Mouse (Mus musculus) lung, postnatal 25 days (tissue): ENCODE measurements around the gene Pla2g7.

Experiments used
- DNase-seq: peaks from one replicate; pipeline ENCODE4 v3.0.0; 2022; ENCODE audit warnings: low spot score

The Pla2g7 gene

GRCm38 (mm10) chr17:43580456-43580855, 12.6 kb downstream of the Pla2g7 start:
- DNase-seq: no peak

GRCm38 (mm10) chr17:43581012-43581467, 13.1 kb downstream of the Pla2g7 start:
- no peak for DNase-seq

GRCm38 (mm10) chr17:43584771-43585170, 16.9 kb downstream of the Pla2g7 start:
- DNase-seq: no peak

GRCm38 (mm10) chr17:43587278-43587677, 19.4 kb downstream of the Pla2g7 start:
- DNase-seq: no peak

DNA sequence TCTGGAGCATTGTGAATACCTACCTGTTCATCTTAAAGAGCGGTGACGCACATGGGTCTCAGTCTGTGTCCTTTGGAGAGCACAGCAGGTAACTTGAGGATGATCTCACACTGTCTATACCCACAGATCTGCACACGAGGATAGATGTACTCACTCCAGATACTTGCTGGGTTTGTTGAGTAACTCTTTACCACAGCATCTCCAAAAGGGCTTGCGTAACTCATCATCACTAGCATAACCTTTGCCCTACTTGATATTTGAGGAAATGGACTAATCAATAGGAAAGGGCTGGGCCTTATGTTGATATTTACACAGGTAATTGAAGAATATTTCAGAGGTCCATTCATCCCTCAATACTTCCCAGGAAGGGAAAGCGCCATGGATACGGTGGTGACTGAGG, 21.9 kb downstream of the Pla2g7 start:
- DNase-seq: no peak

GRCm38 (mm10) chr17:43590531-43590930, 22.6 kb downstream of the Pla2g7 start:
- no peak for DNase-seq

DNA sequence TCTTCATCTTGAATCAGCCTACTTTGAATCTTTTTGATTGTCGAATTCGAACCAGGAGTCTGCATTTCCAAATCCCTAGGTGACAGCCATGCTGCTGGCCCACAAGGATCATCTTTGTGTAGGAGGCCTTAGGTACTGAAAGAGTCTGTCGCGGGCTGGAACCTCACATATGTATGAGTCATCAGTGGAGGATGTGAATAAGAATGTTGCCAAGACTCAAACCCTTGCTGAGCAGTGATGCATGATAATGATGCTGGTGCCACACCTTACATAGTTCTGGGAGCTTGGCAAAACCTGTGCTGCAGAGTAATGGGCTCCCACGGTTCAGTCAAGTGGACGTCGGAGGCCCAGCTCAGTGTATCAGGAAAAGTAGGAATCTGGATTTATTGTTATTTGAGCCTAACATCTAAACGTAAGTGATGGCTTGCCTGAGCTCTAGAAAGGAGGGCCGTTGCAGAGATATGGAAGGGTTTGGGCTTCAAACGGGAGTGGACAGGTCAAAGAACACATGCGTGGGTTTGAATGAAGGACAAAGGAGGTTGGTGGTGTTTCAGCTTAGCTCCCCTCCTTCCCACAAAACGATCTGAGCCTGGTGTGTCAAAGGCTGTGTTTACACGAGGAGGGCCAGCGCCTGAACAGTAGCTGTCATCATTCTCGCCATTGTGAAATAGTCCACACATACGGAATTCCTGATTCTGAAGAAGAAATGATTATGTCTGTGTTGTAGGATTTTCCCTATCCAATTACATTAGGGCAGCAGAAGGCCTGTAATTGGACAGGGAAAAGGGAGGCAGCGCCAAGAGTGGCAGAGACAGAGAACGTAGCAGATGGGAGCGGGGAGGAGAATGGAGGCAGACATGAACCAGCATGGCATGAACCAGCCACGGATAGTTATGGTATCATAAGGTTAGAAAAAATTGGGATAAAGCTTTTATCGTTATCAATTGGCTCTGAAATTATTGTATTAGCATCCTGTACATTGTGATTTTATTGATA, 24.7 kb downstream of the Pla2g7 start:
- DNase-seq: no peak

- DNase-seq: no peak
Observed at GRCm38 (mm10) chr17:43597742-43598141, 29.8 kb downstream of the Pla2g7 start.

GRCm38 (mm10) chr17:43598706-43599105, 30.8 kb downstream of the Pla2g7 start:
- DNase-seq: no peak

DNA sequence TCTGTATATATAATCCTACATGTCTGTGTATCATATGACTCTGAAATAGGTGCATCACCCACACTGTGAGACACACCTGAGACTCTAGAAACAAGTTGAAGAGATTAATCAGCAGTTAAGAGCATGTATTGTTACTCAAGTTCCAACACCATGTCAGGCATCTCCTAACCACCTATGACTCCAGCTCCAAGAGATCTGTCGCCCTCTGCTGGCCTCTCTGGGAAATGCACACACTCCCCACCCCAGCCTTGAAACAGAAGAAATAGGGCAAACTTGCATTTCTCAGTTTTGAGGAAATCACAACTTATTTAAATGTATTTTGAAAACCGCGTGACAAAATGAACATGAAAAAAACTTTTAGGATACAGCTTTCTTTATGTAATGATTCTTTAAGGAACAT, 38.8 kb downstream of the Pla2g7 start:
- DNase-seq: peak; percentile 59

- peak; percentile 7 for DNase-seq
Observed at GRCm38 (mm10) chr17:43611586-43611985, 43.7 kb downstream of the Pla2g7 start.

GRCm38 (mm10) chr17:43612221-43612620, 44.3 kb downstream of the Pla2g7 start:
- no peak for DNase-seq

DNA sequence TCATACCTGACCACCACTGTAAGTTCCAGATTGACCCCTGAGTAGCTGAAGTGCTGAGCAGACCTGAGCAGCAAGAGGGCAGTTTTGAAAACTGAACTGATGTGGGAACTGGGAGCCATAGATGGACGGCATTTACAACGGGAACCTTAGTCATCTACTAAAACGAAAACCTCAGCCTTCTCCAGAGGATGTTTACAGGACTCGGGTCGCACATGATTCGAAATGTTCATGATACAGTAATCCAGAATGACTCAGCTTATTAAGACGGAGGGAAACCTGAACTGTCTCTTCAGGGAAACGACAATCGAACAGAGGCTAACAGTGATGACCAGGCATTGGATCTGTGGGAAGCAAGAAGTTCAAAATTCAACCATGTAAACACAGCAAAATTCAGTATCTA, 51.3 kb downstream of the Pla2g7 start:
- no peak for DNase-seq

- DNase-seq: no peak
Observed at GRCm38 (mm10) chr17:43622076-43622475, 54.2 kb downstream of the Pla2g7 start.

- DNase-seq: no peak
Observed at GRCm38 (mm10) chr17:43628246-43628645, 60.3 kb downstream of the Pla2g7 start.

DNA sequence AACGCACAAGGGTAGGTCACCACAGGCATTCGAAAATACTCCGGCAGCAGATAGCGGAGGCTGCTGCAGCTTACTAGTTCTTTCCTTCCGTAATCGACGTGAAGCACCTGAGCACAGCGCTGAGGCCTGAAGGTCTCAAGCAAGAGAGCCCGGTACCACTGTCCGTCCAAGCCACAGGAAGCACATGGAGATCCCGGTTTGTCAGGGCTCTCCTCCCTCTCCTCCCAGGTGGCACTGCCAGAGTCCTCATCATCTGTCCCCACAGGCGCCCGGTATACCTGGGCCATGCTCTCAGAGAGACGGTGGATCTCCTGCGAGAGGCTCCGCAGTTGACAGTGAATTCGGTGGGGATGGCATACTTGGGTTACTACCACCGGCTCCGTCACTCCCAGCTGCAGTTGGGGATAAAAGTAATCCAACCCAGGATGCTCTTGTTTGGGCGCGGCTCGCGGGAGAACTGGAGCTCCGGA, 61.2 kb downstream of the Pla2g7 start:
- DNase-seq: no peak

GRCm38 (mm10) chr17:43629496-43630426, 61.9 kb downstream of the Pla2g7 start, which contains the start of gene Tdrd6:
Tdrd6 (minus strand) TSS chr17:43630299.
- no peak for DNase-seq

- no peak for DNase-seq
Observed at GRCm38 (mm10) chr17:43630427-43630760, 62.5 kb downstream of the Pla2g7 start.

- DNase-seq: no peak
Observed at GRCm38 (mm10) chr17:43637146-43637545, 69.2 kb downstream of the Pla2g7 start.

DNA sequence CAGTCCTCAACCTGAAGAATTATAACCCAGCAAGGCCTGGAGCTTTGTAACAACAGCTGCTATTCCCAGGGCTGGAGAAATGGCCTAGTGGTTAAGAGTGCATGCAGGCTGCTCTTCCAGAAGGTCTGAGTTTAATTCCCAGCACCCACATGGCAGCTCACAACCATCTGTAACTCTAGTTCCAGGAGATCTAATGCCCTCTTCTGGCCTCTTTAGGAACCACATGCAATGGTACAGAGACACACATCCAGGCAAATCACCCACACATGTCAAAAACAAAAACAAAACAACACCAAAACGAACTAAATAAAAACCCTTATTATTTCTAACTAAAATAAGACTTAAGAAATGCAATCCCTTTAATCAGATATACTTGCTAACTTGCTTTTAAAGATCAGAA, 72.9 kb downstream of the Pla2g7 start:
- DNase-seq: no peak

DNA sequence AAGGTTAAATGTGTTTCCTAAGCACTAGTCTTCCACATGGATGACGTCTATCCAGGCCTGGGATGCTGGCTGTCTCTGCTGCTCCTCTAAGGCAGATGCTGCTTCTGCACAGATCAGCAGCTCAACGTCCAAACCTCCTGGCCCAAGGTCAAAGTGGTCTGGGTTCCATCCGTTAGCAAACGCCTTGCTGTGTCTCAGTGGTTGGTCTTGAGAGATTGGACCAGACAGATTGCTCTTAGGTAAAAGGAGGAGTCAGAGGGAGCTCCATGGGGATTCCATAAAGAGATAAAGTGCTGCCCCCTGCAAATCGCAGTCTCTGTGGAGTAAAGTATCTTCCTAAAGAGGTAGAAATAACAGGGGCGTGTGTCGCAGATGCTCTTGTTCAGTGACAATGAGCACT, 75.3 kb downstream of the Pla2g7 start:
- no peak for DNase-seq

GRCm38 (mm10) chr17:43644375-43644774, 76.5 kb downstream of the Pla2g7 start:
- peak; percentile 36 for DNase-seq
